Mouse (Mus musculus) intestine, embryonic 15.5 days (tissue): Measurements from ENCODE around the gene Paqr6. TPM values are rescaled to one million over a fixed set of nuclear protein-coding genes. Genes with fewer than 3 reads are reported as not detected.
"Not testable (repeated sequence)": the region's sequence is repeated elsewhere in the genome, so short reads cannot be mapped to it uniquely, and the experiment has no call there.

Source experiments
- ATAC-seq: fragments of 200-750 bp; cut with Nextera tagmentation; 2 replicates; pipeline ENCODE4 v1.8.0; 2017; ENCODE audit warnings: moderate TSS enrichment, moderate library complexity
- H3K27ac ChIP-seq: fragments of 300-500 bp; sonication (generic); 2 replicates; pipeline ENCODE4 v1.5.1; 2015; ENCODE audit warnings: mild to moderate bottlenecking, inconsistent platforms
- H3K27me3 ChIP-seq: fragments of 300-500 bp; sonication (generic); replicated peaks from 2 replicates; pipeline ENCODE4 v1.6.1; 2015; ENCODE audit warnings: inconsistent platforms
- H3K36me3 ChIP-seq: fragments of 300-500 bp; sonication (generic); 2 replicates; pipeline ENCODE4 v1.6.1; 2015; ENCODE audit warnings: inconsistent platforms
- H3K4me1 ChIP-seq: fragments of 300-500 bp; sonication (generic); replicated peaks from 2 replicates; pipeline ENCODE4 v1.6.1; 2015; ENCODE audit warnings: inconsistent platforms
- H3K4me2 ChIP-seq: fragments of 300-500 bp; sonication (generic); replicated peaks from 2 replicates; pipeline ENCODE4 v1.6.1; 2015; ENCODE audit warnings: mild to moderate bottlenecking, inconsistent platforms
- H3K4me3 ChIP-seq: fragments of 300-500 bp; sonication (generic); replicated peaks from 2 replicates; pipeline ENCODE4 v1.5.1; 2015; ENCODE audit warnings: inconsistent platforms
- H3K9ac ChIP-seq: fragments of 300-500 bp; sonication (generic); 2 replicates; pipeline ENCODE4 v1.6.1; 2015; ENCODE audit warnings: inconsistent platforms
- H3K9me3 ChIP-seq: fragments of 300-500 bp; sonication (generic); 2 replicates; pipeline ENCODE4 v1.6.1; 2016; ENCODE audit warnings: inconsistent platforms
- WGBS: fragments of 180-500 bp; shearing (Covaris S2); methylation state at CpG from one replicate; pipeline ENCODE4 v1.1.7; 2015; 5-methylcytosine and 5-hydroxymethylcytosine counted together
- polyA plus RNA-seq: library from polyadenylated mRNA; unstranded; fragments of >200 nt; fragmentation: Nextera tagmentation; extraction: Ambion mirVana; gene quantifications from 2 replicates; pipeline ENCODE4 v1.2.1, GENCODE M21; 2015

Gene Paqr6
- polyA plus RNA-seq, 1 experiment from 2014 or later, result 3.7 TPM

GRCm38 (mm10) chr3:88350732-88351131 lies 13.7 kb upstream of the Paqr6 start:
- no peak for ATAC-seq
- Histone ChIP-seq H3K9ac (no peak overlapping the region), H3K4me2 (no peak overlapping the region), H3K4me3 (no peak overlapping the region), H3K36me3 (peaks cover 86% of the 10 kb centered on the region), H3K4me1 (no peaks in the 10 kb centered on the region), H3K9me3 (no peaks in the 10 kb centered on the region), H3K27me3 (no peaks in the 10 kb centered on the region), H3K27ac (no peak overlapping the region)
- 88% methylated on average over 13 of the region's 13 CpGs for WGBS

GRCm38 (mm10) chr3:88352907-88353306 lies 11.5 kb upstream of the Paqr6 start:
- Histone ChIP-seq H3K9ac (no peak overlapping the region), H3K27ac (no peak overlapping the region), H3K9me3 (no peaks in the 10 kb centered on the region), H3K27me3 (no peaks in the 10 kb centered on the region), H3K4me2 (no peak overlapping the region), H3K36me3 (peaks cover 85% of the 10 kb centered on the region), H3K4me1 (no peaks in the 10 kb centered on the region), H3K4me3 (no peak overlapping the region)
- 95% methylated on average over 9 of the region's 9 CpGs for WGBS
- no peak for ATAC-seq

DNA sequence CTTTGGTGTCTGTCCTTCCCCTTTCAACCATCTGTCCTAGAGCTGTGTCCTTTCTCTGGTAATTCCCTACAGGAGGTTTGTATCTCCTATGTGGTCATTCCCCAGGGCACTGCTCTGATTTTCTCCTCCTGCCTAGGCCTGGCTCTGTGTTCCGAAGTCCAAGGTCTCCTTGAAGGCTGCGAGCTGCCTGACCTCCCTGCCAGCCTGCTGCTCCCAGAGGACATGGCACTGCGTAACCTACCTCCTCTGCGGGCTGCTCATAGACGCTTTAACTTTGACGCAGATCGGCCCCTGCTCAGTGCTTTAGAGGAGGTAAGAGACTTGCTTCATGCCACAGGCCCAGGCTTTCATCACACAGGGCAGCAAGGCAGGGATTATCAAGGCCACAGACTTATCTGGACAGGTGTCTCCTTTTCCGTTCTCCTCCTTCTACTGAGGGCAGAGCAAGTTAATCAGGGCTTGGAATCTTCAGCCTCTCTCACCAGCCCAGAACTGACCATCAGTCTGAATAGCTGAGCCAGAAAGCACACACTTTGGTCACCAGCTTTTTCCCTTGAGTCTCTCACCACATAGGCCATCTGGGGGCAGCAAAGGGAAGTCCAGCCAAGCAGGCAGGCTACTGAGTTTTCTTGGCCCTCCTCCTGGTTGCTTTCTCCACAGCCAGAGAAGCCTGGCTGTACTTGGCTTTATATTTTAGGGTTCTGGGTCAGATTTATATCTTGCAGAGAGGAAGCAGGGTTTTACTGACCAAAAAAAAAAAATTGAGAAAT lies 9.8 kb upstream of the Paqr6 start:
- no peaks in the 10 kb centered on the region for H3K27me3 ChIP-seq
- no peak overlapping the region for H3K4me2 ChIP-seq
- no peak overlapping the region for H3K27ac ChIP-seq
- H3K9ac ChIP-seq, result 0 out of 2 replicates have a peak overlapping the region, but pooled peaks have one; percentile 5
- no peak overlapping the region for H3K4me3 ChIP-seq
- whole genome bisulfite sequencing, result 91% methylated on average over 8 of the region's 8 CpGs
- no peaks in the 10 kb centered on the region for H3K4me1 ChIP-seq
- peaks cover 90% of the 10 kb centered on the region for H3K36me3 ChIP-seq
- H3K9me3 ChIP-seq, result no peaks in the 10 kb centered on the region
- ATAC-seq, result no peak

DNA sequence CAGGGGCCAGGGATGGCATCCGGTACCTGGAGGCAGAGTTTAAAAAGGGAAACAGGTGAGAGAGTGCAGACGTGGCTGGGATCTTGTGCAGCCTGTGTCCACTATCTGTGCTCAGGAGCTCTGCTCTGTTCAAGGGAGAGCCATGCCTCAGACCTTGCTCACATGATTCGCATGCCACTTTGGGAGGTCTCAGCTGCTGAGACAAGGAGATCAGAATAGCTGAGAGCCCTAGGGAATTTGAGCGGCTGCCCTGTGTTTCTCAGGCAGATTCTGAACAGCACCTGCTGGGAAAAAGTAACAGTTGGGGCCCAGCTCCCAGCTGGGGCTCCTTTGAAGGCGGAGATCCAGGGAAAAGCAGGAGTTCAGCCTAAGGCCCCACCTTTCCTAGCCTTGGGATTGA lies 4.8 kb upstream of the Paqr6 start:
- Histone ChIP-seq H3K4me2 (no peak overlapping the region), H3K4me3 (no peak overlapping the region), H3K4me1 (peaks cover 9% of the 10 kb centered on the region), H3K9ac (no peak overlapping the region), H3K27me3 (peaks cover under 1% of the 10 kb centered on the region; the same call in 1 of the 2 replicates), H3K27ac (no peak overlapping the region), H3K36me3 (peaks cover 74% of the 10 kb centered on the region), H3K9me3 (no peaks in the 10 kb centered on the region)
- ATAC-seq, result no peak
- WGBS, result 79% methylated on average over 5 of the region's 5 CpGs

DNA sequence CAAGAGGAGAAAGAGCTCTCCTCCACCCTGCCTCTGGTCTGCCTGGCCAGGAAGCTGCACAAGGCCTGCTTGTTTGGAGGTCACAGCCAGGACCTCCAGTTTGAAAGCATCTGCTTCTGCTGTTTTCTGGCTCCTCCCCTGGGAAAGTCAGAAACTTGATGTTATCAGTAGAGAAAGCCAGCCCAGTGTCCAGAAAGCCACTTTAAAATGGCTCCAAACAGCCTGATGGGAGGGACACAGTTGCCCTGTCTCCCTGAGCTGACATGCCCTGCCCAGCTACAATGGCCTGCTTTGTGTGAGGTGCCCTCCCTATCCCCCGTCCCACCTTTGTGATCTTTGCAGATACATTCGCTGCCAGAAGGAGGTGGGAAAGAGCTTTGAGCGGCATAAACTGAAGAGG lies 4.4 kb upstream of the Paqr6 start:
- peaks cover 13% of the 10 kb centered on the region for H3K4me1 ChIP-seq
- no peak overlapping the region for H3K27ac ChIP-seq
- no peaks in the 10 kb centered on the region for H3K9me3 ChIP-seq
- H3K4me2 ChIP-seq, result no peak overlapping the region
- no peak overlapping the region for H3K4me3 ChIP-seq
- no peak for ATAC-seq
- 64% methylated on average over 3 of the region's 3 CpGs for WGBS
- peaks cover 4% of the 10 kb centered on the region for H3K27me3 ChIP-seq
- peaks cover 70% of the 10 kb centered on the region for H3K36me3 ChIP-seq
- H3K9ac ChIP-seq, result no peak overlapping the region

GRCm38 (mm10) chr3:88361096-88361495 lies 3.3 kb upstream of the Paqr6 start:
- Histone ChIP-seq H3K4me1 (peaks cover 13% of the 10 kb centered on the region), H3K27me3 (peaks cover 12% of the 10 kb centered on the region), H3K9ac (no peak overlapping the region), H3K4me2 (no peak overlapping the region), H3K36me3 (peaks cover 59% of the 10 kb centered on the region), H3K4me3 (no peak overlapping the region), H3K9me3 (no peaks in the 10 kb centered on the region), H3K27ac (no peak overlapping the region)
- no peak for ATAC-seq
- 82% methylated on average over 6 of the region's 6 CpGs for WGBS

DNA sequence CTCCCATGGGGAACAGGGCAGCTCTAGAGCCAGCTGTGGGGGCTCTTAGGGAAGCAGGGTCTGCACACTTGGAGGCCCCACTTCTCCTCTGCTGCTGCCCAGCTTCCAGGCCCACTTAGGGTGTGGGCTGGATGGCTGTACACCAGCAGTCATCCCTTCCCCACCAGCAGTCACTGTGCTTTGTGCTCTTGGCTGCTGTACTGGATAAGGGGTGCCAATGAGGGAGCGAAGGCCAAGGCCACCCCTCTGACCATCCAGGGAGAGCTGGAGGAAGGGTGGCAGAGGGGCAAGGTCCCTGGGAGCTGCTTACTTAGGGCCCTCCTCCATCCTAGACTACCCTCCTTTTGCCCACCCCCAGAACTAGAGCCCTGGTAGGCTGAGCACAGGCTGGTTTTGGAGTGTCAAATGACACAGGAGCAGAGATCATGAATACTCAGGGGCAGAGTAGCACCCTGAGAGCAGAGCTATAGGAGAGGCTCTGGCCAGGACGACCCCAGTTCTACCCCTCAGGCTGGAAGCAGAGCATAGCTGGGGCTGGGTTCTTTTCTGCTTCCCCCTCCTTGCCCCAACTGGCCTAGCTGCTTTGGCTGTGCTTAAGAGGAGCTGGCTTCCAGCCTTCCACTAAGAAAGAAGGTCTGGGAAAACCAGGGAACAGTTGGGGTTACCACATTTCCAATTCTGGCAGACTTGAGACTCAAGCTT lies 2.6 kb upstream of the Paqr6 start:
- Histone ChIP-seq H3K4me1 (peaks cover 13% of the 10 kb centered on the region), H3K4me3 (no peak overlapping the region), H3K27me3 (peaks cover 14% of the 10 kb centered on the region), H3K9me3 (no peaks in the 10 kb centered on the region), H3K4me2 (no peak overlapping the region), H3K9ac (no peak overlapping the region), H3K27ac (no peak overlapping the region), H3K36me3 (peaks cover 53% of the 10 kb centered on the region)
- no peak for ATAC-seq
- WGBS, result 88% methylated on average over 2 of the region's 2 CpGs

DNA sequence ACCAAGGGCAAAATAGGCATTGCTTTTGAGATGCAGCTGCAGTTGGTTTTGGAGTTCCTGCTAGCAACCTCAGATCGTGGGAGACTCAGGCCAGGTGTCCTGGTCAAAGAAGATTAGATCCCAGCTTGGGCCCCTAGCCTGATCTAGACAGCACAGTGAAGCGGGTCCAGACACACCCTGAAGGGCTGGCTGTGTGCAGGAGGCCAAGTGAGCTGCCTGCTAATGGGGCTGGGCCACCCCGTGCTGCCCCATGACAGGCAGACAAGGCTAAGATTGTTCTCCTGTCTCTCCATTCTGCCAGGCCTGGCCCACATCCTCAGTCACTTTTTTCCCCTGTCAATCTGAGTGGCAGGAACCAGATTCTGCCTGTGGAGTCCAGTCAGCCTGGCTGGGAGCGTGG lies 684 bp upstream of the Paqr6 start:
- H3K27ac ChIP-seq, result no peak overlapping the region
- H3K4me3 ChIP-seq, result no peak overlapping the region
- no peaks in the 10 kb centered on the region for H3K9me3 ChIP-seq
- H3K9ac ChIP-seq, result no peak overlapping the region
- 52% methylated on average over 4 of the region's 4 CpGs for WGBS
- ATAC-seq, result peak; percentile 69
- H3K36me3 ChIP-seq, result peaks cover 37% of the 10 kb centered on the region
- peaks cover 14% of the 10 kb centered on the region for H3K27me3 ChIP-seq
- H3K4me1 ChIP-seq, result peaks cover 13% of the 10 kb centered on the region
- H3K4me2 ChIP-seq, result no peak overlapping the region

DNA sequence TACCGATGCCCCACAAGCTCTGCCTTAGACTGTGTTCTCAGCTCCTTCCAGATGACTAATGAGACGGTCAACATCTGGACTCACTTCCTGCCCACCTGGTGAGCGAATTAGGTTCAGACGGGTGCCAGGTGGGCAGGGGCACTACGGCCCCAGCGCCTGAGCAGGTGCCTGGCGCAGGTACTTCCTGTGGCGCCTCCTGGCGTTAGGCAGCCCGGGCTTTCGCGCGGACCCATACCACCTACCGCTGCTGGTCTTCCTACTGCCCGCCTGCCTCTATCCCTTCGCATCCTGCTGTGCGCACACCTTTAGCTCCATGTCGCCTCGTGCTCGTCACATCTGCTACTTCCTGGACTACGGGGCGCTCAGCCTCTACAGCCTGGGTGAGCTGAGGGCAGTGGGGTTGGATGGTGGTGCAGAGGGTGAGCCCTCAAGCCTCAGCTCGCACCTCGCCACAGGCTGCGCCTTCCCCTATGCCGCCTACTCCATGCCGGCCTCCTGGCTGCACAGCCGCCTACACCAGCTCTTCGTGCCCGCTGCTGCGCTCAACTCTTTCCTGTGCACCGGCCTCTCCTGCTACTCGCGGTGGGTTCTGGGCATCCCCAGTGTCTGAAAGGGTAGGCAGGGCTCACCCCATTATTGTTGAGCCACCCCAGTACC lies 1.4 kb downstream of the Paqr6 start:
- Histone ChIP-seq H3K4me3 (no peak overlapping the region), H3K27ac (no peak overlapping the region), H3K9me3 (no peaks in the 10 kb centered on the region), H3K36me3 (peaks cover 16% of the 10 kb centered on the region), H3K9ac (no peak overlapping the region), H3K4me2 (no peak overlapping the region), H3K4me1 (peaks cover 13% of the 10 kb centered on the region), H3K27me3 (peaks cover 14% of the 10 kb centered on the region)
- 38% methylated on average over 34 of the region's 34 CpGs for WGBS
- no peak for ATAC-seq

DNA sequence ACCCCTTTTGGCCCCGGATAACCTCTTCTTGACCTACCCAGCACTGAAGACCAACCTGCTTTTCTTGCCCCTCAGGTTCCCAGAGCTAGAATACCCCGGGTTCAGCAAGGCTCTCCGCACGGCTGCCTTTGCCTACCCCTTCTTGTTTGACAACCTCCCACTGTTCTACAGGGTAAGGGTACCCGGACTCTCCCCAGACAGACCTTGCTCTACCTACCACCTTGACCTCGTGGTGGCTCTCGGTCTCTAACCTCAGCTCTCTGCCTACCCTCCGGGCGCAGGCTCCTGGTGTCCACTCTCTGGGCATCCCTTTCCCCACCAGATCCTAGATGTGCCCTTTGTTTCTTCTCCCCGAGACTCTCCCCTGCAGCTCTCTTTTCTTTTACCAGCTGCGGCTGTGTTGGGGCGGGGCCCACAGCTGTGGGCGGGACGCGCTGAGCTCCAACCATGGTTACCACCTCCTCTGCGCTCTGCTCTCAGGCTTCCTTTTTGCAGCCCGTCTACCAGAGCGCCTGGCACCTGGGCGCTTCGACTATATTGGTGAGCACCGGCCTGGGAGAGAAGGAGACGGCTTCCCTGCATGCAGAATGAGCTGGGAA lies 2.5 kb downstream of the Paqr6 start:
- not testable (repeated sequence) for H3K36me3 ChIP-seq, H3K9ac ChIP-seq, H3K4me3 ChIP-seq, H3K9me3 ChIP-seq, H3K27ac ChIP-seq
- ATAC-seq, result peak; percentile 77
- Histone ChIP-seq H3K4me1 (peaks cover 13% of the 10 kb centered on the region), H3K27me3 (peaks cover 14% of the 10 kb centered on the region), H3K4me2 (peak overlapping the region; percentile 55)
- 7% methylated on average over 20 of the region's 22 CpGs for WGBS

- H3K4me2 ChIP-seq, H3K27ac ChIP-seq, ATAC-seq, H3K36me3 ChIP-seq, H3K9me3 ChIP-seq, H3K4me3 ChIP-seq, H3K9ac ChIP-seq: not testable (repeated sequence)
- Histone ChIP-seq H3K4me1 (peaks cover 13% of the 10 kb centered on the region), H3K27me3 (peaks cover 14% of the 10 kb centered on the region)
- WGBS, result 59% methylated on average over 4 of the region's 7 CpGs
Measured at GRCm38 (mm10) chr3:88367517-88367916, 3.1 kb downstream of the Paqr6 start.

- WGBS, result 79% methylated on average over 7 of the region's 7 CpGs
- not testable (repeated sequence) for H3K27ac ChIP-seq, H3K4me2 ChIP-seq, ATAC-seq, H3K36me3 ChIP-seq, H3K9me3 ChIP-seq, H3K9ac ChIP-seq, H3K4me3 ChIP-seq
- Histone ChIP-seq H3K4me1 (peaks cover 13% of the 10 kb centered on the region), H3K27me3 (peaks cover 14% of the 10 kb centered on the region)
Measured at GRCm38 (mm10) chr3:88368511-88368910, 4.1 kb downstream of the Paqr6 start.
